Mouse (Mus musculus): ENCODE data around the gene Spaca1. TPM values are rescaled to one million over a fixed set of nuclear protein-coding genes. Genes with fewer than 3 reads are reported as not detected.
"Not testable (repeated sequence)": the region's sequence is repeated elsewhere in the genome, so short reads cannot be mapped to it uniquely, and the experiment has no call there.

Spaca1 gene
- 0.36 and 0.83 TPM in 2 replicates for polyA plus RNA-seq (2015; fragmentation: Nextera tagmentation; extraction: Ambion mirVana)

DNA sequence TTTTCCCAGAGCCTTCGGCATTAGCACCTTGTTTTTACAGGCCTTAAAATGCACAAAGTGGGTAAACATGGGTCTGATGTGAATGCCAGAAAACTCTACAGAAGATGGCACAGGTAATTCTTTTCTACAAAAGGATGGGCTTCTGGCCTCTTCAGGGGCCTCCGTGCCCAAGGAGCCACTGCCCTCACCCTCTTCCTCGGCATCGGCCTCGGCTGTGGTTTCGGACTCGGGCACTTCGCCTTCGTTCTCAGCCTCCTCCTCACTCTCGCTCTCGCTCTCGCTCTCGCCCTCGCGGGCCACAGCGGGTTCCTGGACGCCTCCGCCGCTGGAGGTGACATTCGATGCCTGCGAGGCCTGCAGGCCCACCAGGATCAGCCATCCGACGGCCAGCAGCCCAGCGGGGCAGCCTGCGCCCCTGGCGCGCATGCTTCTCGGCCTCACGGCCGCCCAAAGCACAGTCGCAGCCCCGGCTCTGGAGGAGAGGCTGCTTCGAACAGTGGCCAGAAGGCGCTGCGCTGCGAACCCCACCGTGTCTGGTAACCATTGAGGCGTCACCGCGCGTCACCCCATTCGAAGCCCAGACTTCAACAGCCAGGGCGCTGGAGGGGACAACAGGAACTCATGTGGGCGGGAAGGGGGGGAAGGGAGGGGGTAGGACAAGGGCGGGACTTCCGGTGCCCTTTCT is at the start of gene Spaca1:
TSS of gene Spaca1 (minus strand) at position 621 of the 685 bp plus-strand sequence.
- Histone ChIP-seq H3K27me3 (replicated peaks; ENCODE audit: control insufficient read depth, insufficient read depth, low read length) (no peaks in the 10 kb centered on the region), H3K4me1 (ENCODE audit: control insufficient read depth, insufficient read depth, low read length) (no peaks in the 10 kb centered on the region), H3K9ac (ENCODE audit: low read depth, low read length) (peak within 1 kb of the TSS; percentile 50), H3K27ac (ENCODE audit: low read length) (no peak within 1 kb of the TSS), H3K4me3 (ENCODE audit: low read length) (peak within 1 kb of the TSS; percentile 20), H3K4me2 (ENCODE audit: low read depth, low read length) (peak within 1 kb of the TSS; percentile 46), H3K36me3 (ENCODE audit: control insufficient read depth, insufficient read depth, low read length) (no peaks in the 10 kb centered on the region), H3K9me3 (ENCODE audit: control insufficient read depth, low read length) (no peaks in the 10 kb centered on the region)
- 51% methylated on average over 42 of the region's 46 CpGs for WGBS
- ATAC-seq = no peak

- H3K4me1 ChIP-seq (ENCODE audit: control insufficient read depth, insufficient read depth, low read length); H3K4me2 ChIP-seq (ENCODE audit: low read depth, low read length); H3K9me3 ChIP-seq (ENCODE audit: control insufficient read depth, low read length); H3K27ac ChIP-seq (ENCODE audit: low read length); H3K9ac ChIP-seq (ENCODE audit: low read depth, low read length); ATAC-seq; H3K4me3 ChIP-seq (ENCODE audit: low read length); H3K27me3 ChIP-seq (replicated peaks; ENCODE audit: control insufficient read depth, insufficient read depth, low read length); H3K36me3 ChIP-seq (ENCODE audit: control insufficient read depth, insufficient read depth, low read length): not testable (repeated sequence)
- WGBS = 88% methylated on average over 5 of the region's 5 CpGs
These were observed 37.3 kb upstream of the Spaca1 start for GRCm38 (mm10) chr4:34087286-34087685.

DNA sequence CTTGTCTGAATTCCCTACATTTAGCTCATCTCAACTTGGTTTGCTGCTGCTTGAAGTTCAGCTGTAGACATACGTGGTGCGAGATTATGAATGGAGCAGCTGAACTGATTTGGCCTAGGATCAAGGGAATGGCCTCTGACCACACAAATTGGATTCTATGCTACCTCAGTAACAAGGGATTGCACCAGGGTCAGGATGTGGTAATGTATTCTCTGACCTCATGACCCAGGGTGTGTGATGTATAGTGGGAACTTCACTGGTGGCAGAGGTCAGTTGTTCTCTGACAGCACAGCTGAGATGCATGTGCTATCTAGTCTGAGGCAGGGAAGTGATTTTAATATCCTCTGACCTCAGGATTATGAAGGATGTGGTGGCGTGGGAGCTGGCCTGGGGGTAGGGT is 31.1 kb upstream of the Spaca1 start:
- H3K9ac ChIP-seq (ENCODE audit: low read depth, low read length) = no peak overlapping the region
- H3K4me2 ChIP-seq (ENCODE audit: low read depth, low read length) = no peak overlapping the region
- no peak overlapping the region for H3K27ac ChIP-seq (ENCODE audit: low read length)
- ATAC-seq = no peak
- WGBS = 84% methylated on average over 3 of the region's 3 CpGs
- no peaks in the 10 kb centered on the region for H3K4me1 ChIP-seq (ENCODE audit: control insufficient read depth, insufficient read depth, low read length)
- no peak overlapping the region for H3K4me3 ChIP-seq (ENCODE audit: low read length)
- no peaks in the 10 kb centered on the region for H3K27me3 ChIP-seq (replicated peaks; ENCODE audit: control insufficient read depth, insufficient read depth, low read length)
- H3K36me3 ChIP-seq (ENCODE audit: control insufficient read depth, insufficient read depth, low read length) = no peaks in the 10 kb centered on the region
- no peaks in the 10 kb centered on the region for H3K9me3 ChIP-seq (ENCODE audit: control insufficient read depth, low read length)

- no peak for ATAC-seq
- 75% methylated on average over 3 of the region's 5 CpGs for WGBS
These were observed 19.0 kb upstream of the Spaca1 start for GRCm38 (mm10) chr4:34069002-34069401.

DNA sequence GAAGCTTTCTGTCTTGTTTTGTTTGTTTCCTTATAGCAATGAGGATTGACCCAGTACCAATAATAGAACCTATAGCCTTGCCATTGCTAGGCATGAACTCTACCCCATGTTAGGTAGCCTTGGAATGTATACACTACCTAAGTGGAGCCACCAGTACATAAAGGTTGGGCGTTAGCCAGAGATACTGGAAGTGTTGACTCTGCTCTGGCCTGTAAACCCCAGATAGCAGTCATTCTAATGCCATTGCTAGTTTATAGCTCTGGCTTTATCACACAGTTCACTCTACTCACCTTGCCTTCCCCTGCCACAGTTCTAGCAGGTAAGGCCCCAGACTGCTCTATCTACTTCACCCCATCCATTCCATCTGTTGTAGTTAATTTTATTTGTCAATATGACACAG is 8.3 kb upstream of the Spaca1 start:
- Histone ChIP-seq H3K36me3 (ENCODE audit: control insufficient read depth, insufficient read depth, low read length) (no peaks in the 10 kb centered on the region), H3K4me3 (ENCODE audit: low read length) (no peak overlapping the region), H3K4me1 (ENCODE audit: control insufficient read depth, insufficient read depth, low read length) (no peaks in the 10 kb centered on the region), H3K9ac (ENCODE audit: low read depth, low read length) (no peak overlapping the region), H3K4me2 (ENCODE audit: low read depth, low read length) (no peak overlapping the region), H3K27me3 (replicated peaks; ENCODE audit: control insufficient read depth, insufficient read depth, low read length) (no peaks in the 10 kb centered on the region), H3K9me3 (ENCODE audit: control insufficient read depth, low read length) (no peaks in the 10 kb centered on the region), H3K27ac (ENCODE audit: low read length) (no peak overlapping the region)
- ATAC-seq = peak; percentile 89
- WGBS = 40% methylated on average over 1 of the region's 1 CpGs

More at GRCm38 (mm10) chr4:34069002-34069401, 19.0 kb upstream of the Spaca1 start:
- Histone ChIP-seq H3K36me3 (ENCODE audit: control insufficient read depth, insufficient read depth, low read length) (no peaks in the 10 kb centered on the region), H3K27me3 (replicated peaks; ENCODE audit: control insufficient read depth, insufficient read depth, low read length) (no peaks in the 10 kb centered on the region), H3K4me1 (ENCODE audit: control insufficient read depth, insufficient read depth, low read length) (no peaks in the 10 kb centered on the region), H3K9ac (ENCODE audit: low read depth, low read length) (no peak overlapping the region), H3K27ac (ENCODE audit: low read length) (no peak overlapping the region), H3K4me3 (ENCODE audit: low read length) (no peak overlapping the region), H3K9me3 (ENCODE audit: control insufficient read depth, low read length) (no peaks in the 10 kb centered on the region), H3K4me2 (ENCODE audit: low read depth, low read length) (no peak overlapping the region)

- Histone ChIP-seq H3K9ac (ENCODE audit: low read depth, low read length) (no peak overlapping the region), H3K4me3 (ENCODE audit: low read length) (no peak overlapping the region), H3K4me1 (ENCODE audit: control insufficient read depth, insufficient read depth, low read length) (no peaks in the 10 kb centered on the region), H3K9me3 (ENCODE audit: control insufficient read depth, low read length) (no peaks in the 10 kb centered on the region), H3K27ac (ENCODE audit: low read length) (no peak overlapping the region), H3K4me2 (ENCODE audit: low read depth, low read length) (no peak overlapping the region), H3K36me3 (ENCODE audit: control insufficient read depth, insufficient read depth, low read length) (no peaks in the 10 kb centered on the region), H3K27me3 (replicated peaks; ENCODE audit: control insufficient read depth, insufficient read depth, low read length) (no peaks in the 10 kb centered on the region)
- 94% methylated on average over 2 of the region's 2 CpGs for WGBS
- no peak for ATAC-seq
These were observed 23.2 kb downstream of the Spaca1 start for GRCm38 (mm10) chr4:34026771-34027170.

DNA sequence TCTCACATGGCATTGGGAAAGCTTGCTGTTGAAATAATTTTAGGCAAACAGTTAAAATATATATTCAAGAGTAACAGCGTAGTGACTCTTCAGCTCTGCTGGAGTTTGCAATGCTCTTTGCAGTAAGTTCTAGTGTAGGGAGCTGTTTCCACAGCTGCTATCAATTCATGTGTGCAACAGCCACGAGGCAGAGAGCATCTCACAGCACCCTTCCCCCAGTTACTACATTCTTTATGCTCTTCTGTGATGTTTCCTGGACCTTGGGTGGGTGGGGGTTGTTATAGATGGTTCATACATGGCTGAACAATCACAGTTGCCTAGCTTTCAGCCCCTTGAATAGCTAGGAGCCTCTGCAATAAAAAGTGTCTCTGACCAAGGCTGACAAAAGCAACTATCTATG is 28.5 kb downstream of the Spaca1 start:
- no peak for ATAC-seq
- Histone ChIP-seq H3K36me3 (ENCODE audit: control insufficient read depth, insufficient read depth, low read length) (no peaks in the 10 kb centered on the region), H3K4me2 (ENCODE audit: low read depth, low read length) (no peak overlapping the region), H3K4me1 (ENCODE audit: control insufficient read depth, insufficient read depth, low read length) (no peaks in the 10 kb centered on the region), H3K4me3 (ENCODE audit: low read length) (no peak overlapping the region), H3K9ac (ENCODE audit: low read depth, low read length) (no peak overlapping the region), H3K27ac (ENCODE audit: low read length) (no peak overlapping the region), H3K9me3 (ENCODE audit: control insufficient read depth, low read length) (no peaks in the 10 kb centered on the region), H3K27me3 (replicated peaks; ENCODE audit: control insufficient read depth, insufficient read depth, low read length) (no peaks in the 10 kb centered on the region)
- WGBS = 52% methylated on average over 2 of the region's 2 CpGs

DNA sequence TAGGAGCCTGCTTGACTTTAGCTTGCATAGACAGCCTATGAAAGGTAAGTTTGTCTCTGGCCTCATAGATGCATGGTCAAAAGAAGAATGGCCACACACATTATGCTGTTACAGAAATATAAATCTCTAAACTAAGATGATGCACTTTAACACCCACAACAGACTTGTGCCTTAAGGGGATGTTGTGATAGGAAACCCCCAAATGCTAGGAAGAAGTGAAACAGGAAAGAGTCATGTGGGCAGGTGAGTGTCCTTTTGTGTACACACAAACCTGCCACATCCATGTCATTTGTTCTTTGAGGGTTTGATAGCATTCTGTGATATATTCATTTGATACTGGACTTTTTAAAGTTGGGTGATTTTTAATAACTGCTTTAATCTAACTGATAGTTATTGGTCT is 53.6 kb downstream of the Spaca1 start:
- Histone ChIP-seq H3K4me1 (ENCODE audit: control insufficient read depth, insufficient read depth, low read length) (no peaks in the 10 kb centered on the region), H3K9me3 (ENCODE audit: control insufficient read depth, low read length) (no peaks in the 10 kb centered on the region), H3K36me3 (ENCODE audit: control insufficient read depth, insufficient read depth, low read length) (no peaks in the 10 kb centered on the region), H3K4me3 (ENCODE audit: low read length) (no peak overlapping the region), H3K27ac (ENCODE audit: low read length) (no peak overlapping the region), H3K4me2 (ENCODE audit: low read depth, low read length) (no peak overlapping the region), H3K9ac (ENCODE audit: low read depth, low read length) (no peak overlapping the region), H3K27me3 (replicated peaks; ENCODE audit: control insufficient read depth, insufficient read depth, low read length) (no peaks in the 10 kb centered on the region)
- no peak for ATAC-seq

DNA sequence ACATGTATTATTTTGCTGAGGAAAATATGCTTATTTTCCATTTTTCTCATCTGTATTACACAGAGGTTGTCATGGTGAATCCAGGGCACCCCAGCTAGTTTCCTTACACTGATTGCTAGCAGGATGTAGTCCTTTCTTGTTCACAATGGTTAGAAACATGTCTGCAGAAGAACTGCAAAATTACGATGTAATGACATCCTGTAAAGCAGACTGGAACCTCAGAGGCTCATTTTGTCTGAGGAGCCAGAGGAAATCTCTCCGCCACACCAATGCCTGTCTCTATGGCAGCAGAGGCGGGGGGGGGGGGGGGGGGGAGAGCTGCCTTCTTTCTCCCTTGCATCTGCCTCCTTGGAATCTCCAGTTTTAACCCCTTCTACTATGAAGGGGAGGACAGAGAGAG is 57.3 kb downstream of the Spaca1 start:
- 36% methylated on average over 3 of the region's 3 CpGs for WGBS
- ATAC-seq = no peak

More for the DNA sequence above, 57.3 kb downstream of the Spaca1 start:
- Histone ChIP-seq H3K27ac (ENCODE audit: low read length) (no peak overlapping the region), H3K36me3 (ENCODE audit: control insufficient read depth, insufficient read depth, low read length) (no peaks in the 10 kb centered on the region), H3K4me3 (ENCODE audit: low read length) (no peak overlapping the region), H3K9me3 (ENCODE audit: control insufficient read depth, low read length) (no peaks in the 10 kb centered on the region), H3K9ac (ENCODE audit: low read depth, low read length) (no peak overlapping the region), H3K4me2 (ENCODE audit: low read depth, low read length) (no peak overlapping the region), H3K4me1 (ENCODE audit: control insufficient read depth, insufficient read depth, low read length) (no peaks in the 10 kb centered on the region), H3K27me3 (replicated peaks; ENCODE audit: control insufficient read depth, insufficient read depth, low read length) (no peaks in the 10 kb centered on the region)

Data from intestine, embryonic 16.5 days (tissue).